In genomic region chrX:71087370-71088079, GRCm38 (mm10) we compare ENCODE assay signal across 21 mouse cellular contexts. TPM values are rescaled to one million over a fixed set of nuclear protein-coding genes. Genes with fewer than 3 reads are reported as not detected.
DNase-seq lines count a peak whose midpoint lies in the region; ATAC-seq and TF ChIP-seq lines count a peak whose summit lies in the region.
"Had no signal": no experiment of that assay in that cellular context is flagged by ENCODE, and none has a peak within 500 bp of the region (broad histone marks: within the 10 kb centered on the region; RNA-seq: fewer than 3 reads in every experiment).

No protein-coding gene starts in this region.

- H3K4me1 ChIP-seq in heart, embryonic 10.5 days: no peaks in the 10 kb centered on the region
- no peaks in the 10 kb centered on the region for H3K4me1 ChIP-seq in testis, adult 2 months (ENCODE audit: control insufficient read depth, insufficient read depth, low read length)
- H3K4me1 ChIP-seq in stomach, postnatal 0 days (replicated peaks; ENCODE audit: control insufficient read depth, insufficient read depth): no peaks in the 10 kb centered on the region
- no peaks in the 10 kb centered on the region for H3K4me1 ChIP-seq in hindbrain, embryonic 11.5 days (replicated peaks; ENCODE audit: control insufficient read depth, insufficient read depth, low read length)
- H3K4me1 ChIP-seq: limb, embryonic 15.5 days; midbrain, embryonic 12.5 days; neural tube, embryonic 12.5 days had no signal

- no peaks in the 10 kb centered on the region for H3K36me3 ChIP-seq in heart, embryonic 10.5 days
- H3K36me3 ChIP-seq in testis, adult 2 months (ENCODE audit: control insufficient read depth, insufficient read depth, low read length): no peaks in the 10 kb centered on the region
- no peaks in the 10 kb centered on the region for H3K36me3 ChIP-seq in stomach, postnatal 0 days (ENCODE audit: control insufficient read depth, insufficient read depth, low read length)
- H3K36me3 ChIP-seq in hindbrain, embryonic 11.5 days (ENCODE audit: control insufficient read depth, insufficient read depth, low read length): no peaks in the 10 kb centered on the region
- H3K36me3 ChIP-seq: forebrain, embryonic 10.5 days; heart, embryonic 13.5 days; limb, embryonic 15.5 days; midbrain, embryonic 12.5 days; neural tube, embryonic 12.5 days had no signal

- no peaks in the 10 kb centered on the region for H3K9me3 ChIP-seq in heart, embryonic 10.5 days
- H3K9me3 ChIP-seq in stomach, postnatal 0 days (ENCODE audit: control insufficient read depth, low read length): no peaks in the 10 kb centered on the region
- H3K9me3 ChIP-seq in hindbrain, embryonic 11.5 days (ENCODE audit: control insufficient read depth, low read length): no peaks in the 10 kb centered on the region
- H3K9me3 ChIP-seq: forebrain, embryonic 10.5 days; heart, embryonic 13.5 days; limb, embryonic 15.5 days; midbrain, embryonic 12.5 days; neural tube, embryonic 12.5 days had no signal

- TF ChIP-seq POLR2A in testis, adult 2 months (IDR thresholded peaks at IDR 0.05; ENCODE audit: control insufficient read depth, low read depth, low read length): no peak

- no peak overlapping the region for H3K4me2 ChIP-seq in stomach, postnatal 0 days (replicated peaks; ENCODE audit: low read depth)
- H3K4me2 ChIP-seq in hindbrain, embryonic 11.5 days (replicated peaks; ENCODE audit: low read depth, low read length): no peak overlapping the region
- H3K4me2 ChIP-seq: heart, embryonic 13.5 days; limb, embryonic 15.5 days; midbrain, embryonic 12.5 days; neural tube, embryonic 12.5 days had no signal

- H3K4me3 ChIP-seq in heart, embryonic 10.5 days: no peak overlapping the region
- no peak overlapping the region for H3K4me3 ChIP-seq in testis, adult 2 months (ENCODE audit: control insufficient read depth, low read depth, low read length)
- H3K4me3 ChIP-seq in stomach, postnatal 0 days (ENCODE audit: low read depth, low read length): no peak overlapping the region
- H3K4me3 ChIP-seq in hindbrain, embryonic 11.5 days (ENCODE audit: low read depth, low read length): no peak overlapping the region
- H3K4me3 ChIP-seq: forebrain, embryonic 10.5 days; heart, embryonic 13.5 days; limb, embryonic 15.5 days; midbrain, embryonic 12.5 days; neural tube, embryonic 12.5 days had no signal

- TF ChIP-seq CTCF in testis, adult 2 months (IDR thresholded peaks at IDR 0.05; ENCODE audit: control insufficient read depth, insufficient read depth, insufficient replicate concordance, low read depth, low read length): no peak
- no peak for TF ChIP-seq CTCF in stomach, postnatal 0 days (IDR thresholded peaks at IDR 0.05; ENCODE audit: low read depth)

- H3K27ac ChIP-seq in heart, embryonic 10.5 days: no peak overlapping the region
- 0 out of 2 replicates have a peak overlapping the region, but pooled peaks have one; percentile 21 for H3K27ac ChIP-seq in testis, adult 2 months (ENCODE audit: control insufficient read depth, insufficient read depth, low read depth, low read length)
- no peak overlapping the region for H3K27ac ChIP-seq in stomach, postnatal 0 days (replicated peaks)
- no peak overlapping the region for H3K27ac ChIP-seq in hindbrain, embryonic 11.5 days (ENCODE audit: low read depth, low read length)
- H3K27ac ChIP-seq: forebrain, embryonic 10.5 days; heart, embryonic 13.5 days; limb, embryonic 15.5 days; midbrain, embryonic 12.5 days; neural tube, embryonic 12.5 days had no signal

- ATAC-seq in stomach, postnatal 0 days (ENCODE audit: low FRiP score, low TSS enrichment): peak; percentile 76; the same call in 1 of the 2 replicates
- ATAC-seq in hindbrain, embryonic 11.5 days (ENCODE audit: low FRiP score): no peak
- ATAC-seq in inflammation-experienced regulatory T-cells, adult 6 months: no peak
- ATAC-seq: intestine, postnatal 0 days; liver, postnatal 0 days had no signal

- WGBS in heart, embryonic 10.5 days: 68% methylated on average over 4 of the region's 4 CpGs
- 51% methylated on average over 4 of the region's 4 CpGs for WGBS in stomach, postnatal 0 days
- WGBS in hindbrain, embryonic 11.5 days: 75% methylated on average over 4 of the region's 4 CpGs

- H3K27me3 ChIP-seq in heart, embryonic 10.5 days (ENCODE audit: insufficient read depth, poor library complexity, severe bottlenecking): no peaks in the 10 kb centered on the region; the same call in 1 of the 2 replicates
- no peaks in the 10 kb centered on the region for H3K27me3 ChIP-seq in testis, adult 2 months (ENCODE audit: control insufficient read depth, insufficient read depth, low read length)
- no peaks in the 10 kb centered on the region for H3K27me3 ChIP-seq in stomach, postnatal 0 days (ENCODE audit: control insufficient read depth, insufficient read depth, low read length)
- H3K27me3 ChIP-seq in hindbrain, embryonic 11.5 days (ENCODE audit: control insufficient read depth, insufficient read depth, low read length): no peaks in the 10 kb centered on the region
- H3K27me3 ChIP-seq: heart, embryonic 13.5 days; limb, embryonic 15.5 days; midbrain, embryonic 12.5 days; neural tube, embryonic 12.5 days had no signal

- no peak overlapping the region for H3K9ac ChIP-seq in stomach, postnatal 0 days (ENCODE audit: low read length)
- no peak overlapping the region for H3K9ac ChIP-seq in hindbrain, embryonic 11.5 days (ENCODE audit: low read depth, low read length)
- H3K9ac ChIP-seq: heart, embryonic 13.5 days; limb, embryonic 15.5 days; liver, postnatal 0 days; midbrain, embryonic 12.5 days; neural tube, embryonic 12.5 days had no signal

- peak; percentile 82 for DNase-seq in heart, adult 11 months
- no peak for DNase-seq in heart, embryonic 10.5 days (ENCODE audit: low spot score)
- DNase-seq in testis, postnatal 14 days (ENCODE audit: low spot score): no peak
- peak; percentile 19 for DNase-seq in fibroblast of lung, adult 2 months (ENCODE audit: low read depth)
- no peak for DNase-seq in stomach, postnatal 0 days (ENCODE audit: low spot score)
- no peak for DNase-seq in hindbrain, embryonic 11.5 days (ENCODE audit: low spot score)
- DNase-seq: adrenal gland, adult 8-10 months; gastrocnemius, postnatal 10 days; heart, postnatal 36 days; liver, postnatal 0 days; lung, postnatal 4 days; right cerebral cortex, adult 18-20 months had no signal

- TF ChIP-seq EP300 in stomach, postnatal 0 days (optimal IDR thresholded peaks at IDR 0.05): no peak

RNA-seq across cellular contexts. Expression of gene Mamld1, which starts 37.5 kb away (rescaled TPM):
- polyA plus RNA-seq in heart, embryonic 10.5 days (2016; fragmentation: Nextera tagmentation; extraction: Ambion mirVana): 1.1 and 1.6 TPM in 2 replicates
- polyA plus RNA-seq in testis, adult 2 months (2012; rRNA removed): 3.4 and 4.2 TPM in 2 replicates
- polyA plus RNA-seq in stomach, postnatal 0 days (2015; fragmentation: Nextera tagmentation; extraction: Ambion mirVana): 1.0 and 1.4 TPM in 2 replicates
- 5.1 and 5.2 TPM in 2 replicates for polyA plus RNA-seq in hindbrain, embryonic 11.5 days (2014; fragmentation: Nextera tagmentation; extraction: Ambion mirVana)
- polyA plus RNA-seq in inflammation-experienced regulatory T-cells, adult 6 months (2017; shearing (Covaris generic)): not detected
- polyA plus RNA-seq: C2C12 had no signal

Comparison
In these comparisons a context has a peak if more than half of its experiments do, and no peak if none do; other contexts are left out.
1. DNase-seq: peak in heart, adult 11 months (single experiment) and fibroblast of lung, adult 2 months (single experiment); none in heart, embryonic 10.5 days (single experiment), testis, postnatal 14 days (single experiment), stomach, postnatal 0 days (single experiment) and hindbrain, embryonic 11.5 days (single experiment).